Mouse (Mus musculus): ENCODE results near the gene Tubgcp3. TPM values are rescaled to one million over a fixed set of nuclear protein-coding genes. Genes with fewer than 3 reads are reported as not detected.

Tubgcp3 gene
- total RNA-seq, 1 experiment from 2014 or later: 56.3 TPM

DNA sequence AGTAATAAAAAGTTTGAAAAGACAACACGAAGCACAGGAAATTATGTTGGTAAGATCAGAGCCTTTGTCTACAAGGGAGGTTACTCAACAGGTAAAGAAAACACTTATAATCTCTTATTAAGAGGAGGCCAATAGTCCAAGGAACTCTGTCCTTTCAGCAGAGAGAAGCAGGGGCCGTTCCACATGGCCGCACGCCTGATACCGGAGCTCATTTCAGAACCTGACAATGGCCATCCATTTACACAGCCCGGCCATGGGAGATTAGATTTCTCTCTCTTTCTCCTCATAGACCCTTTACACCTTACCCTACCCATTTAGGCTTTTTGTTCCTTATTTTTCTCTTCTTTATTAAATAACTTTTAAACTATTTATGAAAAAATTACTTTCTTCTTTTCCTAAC, 95.3 kb downstream of the Tubgcp3 start:
- ATAC-seq (replicated peaks in 1 of 2; ENCODE audit: insufficient read depth in 1 of 2, low FRiP score in 2 of 2, low TSS enrichment in 1 of 2, low read depth in 1 of 2, poor library complexity in 2 of 2, severe bottlenecking in 2 of 2): no peak

DNA sequence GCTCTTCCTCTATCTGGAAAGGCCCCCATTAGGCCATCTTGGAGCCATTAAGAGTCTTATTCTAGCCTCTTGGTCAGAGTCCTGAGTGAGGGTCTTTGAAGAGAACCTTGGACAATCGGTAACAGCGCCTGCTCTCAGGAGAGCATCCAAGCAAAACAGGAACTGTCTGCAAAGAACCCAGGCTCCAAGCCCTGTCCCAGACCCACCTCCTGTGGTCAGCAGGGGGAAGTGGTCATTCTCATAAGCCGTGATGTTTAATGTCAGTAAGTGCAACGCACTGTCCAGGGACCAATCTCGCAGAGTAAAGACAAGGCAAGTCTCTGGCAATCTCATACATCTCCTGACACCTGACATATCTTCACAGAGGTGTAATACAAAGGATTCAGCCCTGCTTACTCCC, 96.0 kb downstream of the Tubgcp3 start:
- ATAC-seq (replicated peaks in 1 of 2; ENCODE audit: insufficient read depth in 1 of 2, low FRiP score in 2 of 2, low TSS enrichment in 1 of 2, low read depth in 1 of 2, poor library complexity in 2 of 2, severe bottlenecking in 2 of 2): no peak

DNA sequence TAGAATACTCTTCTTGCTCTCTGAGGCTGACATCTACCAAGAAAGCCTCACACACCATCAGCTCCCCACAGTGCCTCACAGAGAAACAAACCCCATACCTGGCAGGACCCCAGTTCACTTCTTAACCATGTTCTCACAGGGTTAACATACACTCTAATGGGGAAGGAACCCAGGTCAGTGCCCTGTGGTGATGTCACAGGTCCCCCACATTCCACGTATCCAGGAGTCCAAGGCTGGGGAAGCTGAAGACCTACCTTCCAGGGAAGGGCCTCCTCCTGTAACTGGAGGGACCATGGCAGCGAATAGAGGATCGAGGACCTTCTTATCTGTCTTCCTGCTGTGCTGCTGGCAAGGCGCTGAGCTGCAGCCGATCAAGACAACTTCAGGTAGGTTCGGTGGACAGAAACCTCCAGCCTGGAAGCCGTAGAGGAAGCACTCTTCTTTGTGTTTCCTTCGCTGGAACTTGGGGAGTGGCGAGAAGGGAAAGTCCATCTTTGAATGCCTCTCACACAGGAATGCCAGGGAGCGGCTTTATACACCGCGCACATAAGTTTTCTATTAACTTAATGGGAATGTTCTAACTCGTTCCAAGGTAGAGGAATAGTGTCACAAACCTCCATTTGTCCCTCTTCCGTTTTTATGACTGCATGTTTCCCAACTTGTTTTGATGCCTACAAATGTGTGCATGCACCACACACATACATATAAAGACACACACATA, 99.1 kb downstream of the Tubgcp3 start, which contains the start of gene Spaca7:
Gene Spaca7, plus strand, starts transcription at position 216 of the 721 bp plus-strand sequence.
- no peak for ATAC-seq (replicated peaks in 1 of 2; ENCODE audit: insufficient read depth in 1 of 2, low FRiP score in 2 of 2, low TSS enrichment in 1 of 2, low read depth in 1 of 2, poor library complexity in 2 of 2, severe bottlenecking in 2 of 2)

DNA sequence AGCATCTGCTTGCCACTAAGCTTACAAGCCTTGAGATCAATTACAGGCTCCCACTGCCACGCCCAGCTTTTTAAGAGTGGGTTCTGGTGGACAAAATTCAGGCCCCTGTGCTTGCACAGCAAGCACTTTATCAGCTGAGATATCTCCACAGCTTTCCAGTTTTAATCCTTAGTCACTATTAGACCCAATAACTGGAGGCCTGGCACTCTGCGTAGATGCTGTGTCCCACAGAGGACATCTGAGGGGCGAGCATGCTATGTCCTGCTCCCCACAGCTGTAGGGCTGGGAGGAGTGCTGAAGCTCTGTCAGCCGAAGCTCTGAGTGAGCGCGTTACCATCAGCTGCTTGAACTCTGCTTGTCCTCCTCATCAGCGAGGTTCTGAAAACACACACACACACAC, 105.5 kb downstream of the Tubgcp3 start:
- ATAC-seq (replicated peaks in 1 of 2; ENCODE audit: insufficient read depth in 1 of 2, low FRiP score in 2 of 2, low TSS enrichment in 1 of 2, low read depth in 1 of 2, poor library complexity in 2 of 2, severe bottlenecking in 2 of 2): no peak

DNA sequence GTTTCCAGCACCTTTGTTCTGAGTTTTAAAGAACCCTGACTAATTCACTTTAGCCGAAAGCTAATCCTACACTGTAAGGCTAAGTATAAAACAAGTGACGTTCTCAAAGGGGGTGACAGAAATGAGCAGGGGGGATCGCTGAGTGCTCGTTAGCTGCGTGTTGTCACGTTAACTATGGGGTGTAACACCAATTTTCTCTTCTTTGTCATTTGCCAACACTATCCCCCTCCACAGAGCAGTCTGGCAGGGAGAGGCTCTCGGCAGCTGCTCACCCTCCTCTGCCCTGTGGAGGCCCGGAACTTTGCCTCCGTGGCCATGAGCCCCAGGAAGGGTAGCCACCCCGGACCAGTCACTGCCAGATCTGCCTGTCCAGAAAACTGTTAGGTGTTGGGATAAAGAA, 106.6 kb downstream of the Tubgcp3 start:
- ATAC-seq (replicated peaks in 1 of 2; ENCODE audit: insufficient read depth in 1 of 2, low FRiP score in 2 of 2, low TSS enrichment in 1 of 2, low read depth in 1 of 2, poor library complexity in 2 of 2, severe bottlenecking in 2 of 2): no peak

DNA sequence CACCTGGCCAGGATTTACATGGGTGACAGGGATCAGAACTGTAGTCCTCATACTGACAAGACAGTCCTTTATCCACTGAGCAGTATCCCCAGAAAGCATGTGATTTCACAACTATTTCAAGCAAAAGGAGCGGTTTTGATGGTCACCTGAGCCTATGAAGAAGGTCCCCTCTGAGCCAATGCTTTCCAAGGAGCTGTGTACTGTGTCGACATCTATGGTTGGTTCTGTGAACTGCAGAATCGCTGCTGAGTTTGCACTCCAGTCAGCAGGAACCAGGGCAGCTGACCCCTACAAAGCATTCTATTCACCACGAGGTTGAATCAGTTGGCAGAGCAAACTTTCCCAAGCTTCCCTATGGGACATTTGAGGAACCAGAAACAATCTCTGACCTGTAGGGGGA, 107.7 kb downstream of the Tubgcp3 start:
- ATAC-seq (replicated peaks in 1 of 2; ENCODE audit: insufficient read depth in 1 of 2, low FRiP score in 2 of 2, low TSS enrichment in 1 of 2, low read depth in 1 of 2, poor library complexity in 2 of 2, severe bottlenecking in 2 of 2): peak; percentile 64 to 66; a peak in 3 of 4 replicates

Other genes with a start within 250 kb of the Tubgcp3 start
- not detected in 2 replicates for gene Spaca7, start 99.2 kb downstream of the Tubgcp3 start, total RNA-seq (2017)
- gene Atp11a, start 84.8 kb upstream of the Tubgcp3 start, total RNA-seq (2017): 18.0 and 19.8 TPM in 2 replicates
- gene Mcf2l, start 201.6 kb upstream of the Tubgcp3 start, total RNA-seq (2017): 3.1 and 10.7 TPM in 2 replicates

Measured in hematopoietic stem cell, adult 5-6 weeks (primary cell).